Mouse (Mus musculus) stomach, postnatal 0 days (tissue): ENCODE results near the gene Sec31a.

Experiments used
- CTCF ChIP-seq: IDR thresholded peaks from 2 replicates; pipeline ENCODE4 v1.5.1; 2016; ENCODE audit warnings: antibody characterized with exemption, low read depth, mild to moderate bottlenecking, moderate library complexity
- EP300 ChIP-seq: optimal IDR thresholded peaks from 2 replicates; pipeline ENCODE3; 2016; ENCODE audit warnings: antibody characterized with exemption

- TF ChIP-seq CTCF (no peak), EP300 (no peak)
Measured at GRCm38 (mm10) chr5:100408485-100408884, 7.5 kb downstream of the Sec31a start.
